Comparison of ENCODE assay signal across 19 mouse cellular contexts in genomic region chrX:151444189-151444588, GRCm38 (mm10).
"Had no signal": no experiment of that assay in that cellular context is flagged by ENCODE, and none has a peak within 500 bp of the region (broad histone marks: within the 10 kb centered on the region; RNA-seq: fewer than 3 reads in every experiment).

No protein-coding gene starts in this region.

- DNase-seq: lung, adult 18-20 months; lung, embryonic 14.5 days; lung, postnatal 10 days; lung, postnatal 4 days; midbrain, embryonic 14.5 days; retina, postnatal 1 day; right cerebral cortex, adult 18-20 months; right cerebral cortex, postnatal 25 days; right cerebral cortex, postnatal 4 days; spleen, adult 18-20 months; thymus, adult 18-20 months; thymus, postnatal 14 days; thymus, postnatal 36 days had no signal

- H3K9me3 ChIP-seq: midbrain, embryonic 10.5 days; midbrain, embryonic 12.5 days; neural tube, embryonic 13.5 days; neural tube, embryonic 15.5 days had no signal

- H3K36me3 ChIP-seq: midbrain, embryonic 10.5 days; midbrain, embryonic 12.5 days; neural tube, embryonic 15.5 days had no signal

- H3K27ac ChIP-seq: midbrain, embryonic 10.5 days; midbrain, embryonic 12.5 days; neural tube, embryonic 13.5 days; neural tube, embryonic 15.5 days had no signal

- H3K27me3 ChIP-seq: midbrain, embryonic 12.5 days; neural tube, embryonic 15.5 days had no signal

- H3K4me3 ChIP-seq: midbrain, embryonic 10.5 days; midbrain, embryonic 12.5 days; myocyte; neural tube, embryonic 13.5 days; neural tube, embryonic 15.5 days had no signal

- H3K4me2 ChIP-seq: lung, embryonic 14.5 days; midbrain, embryonic 12.5 days; neural tube, embryonic 13.5 days; neural tube, embryonic 15.5 days had no signal

- H3K9ac ChIP-seq: lung, embryonic 14.5 days; midbrain, embryonic 12.5 days; neural tube, embryonic 13.5 days; neural tube, embryonic 15.5 days had no signal

- H3K4me1 ChIP-seq: midbrain, embryonic 10.5 days; midbrain, embryonic 12.5 days; neural tube, embryonic 13.5 days; neural tube, embryonic 15.5 days had no signal

- ATAC-seq: midbrain, embryonic 16.5 days had no signal
